Mouse (Mus musculus) testis, adult 2 months (tissue): ENCODE results near the gene Filip1.

ENCODE experiments used
- CTCF ChIP-seq: fragments of 200-500 bp; IDR thresholded peaks from 2 replicates; pipeline ENCODE4 v1.5.1; 2012; ENCODE audit warnings: low read depth, mild to moderate bottlenecking, inconsistent platforms, low read length, moderate library complexity; ENCODE audit not compliant: control insufficient read depth, insufficient read depth, insufficient replicate concordance
- POLR2A ChIP-seq: fragments of 200-500 bp; IDR thresholded peaks from 2 replicates; pipeline ENCODE4 v1.6.1; 2012; ENCODE audit warnings: low read depth, mild to moderate bottlenecking, inconsistent platforms, low read length, moderate library complexity; ENCODE audit not compliant: control insufficient read depth

- no peak for TF ChIP-seq POLR2A
- no peak for TF ChIP-seq CTCF
Observed at GRCm38 (mm10) chr9:79842028-79842427, 170.6 kb downstream of the Filip1 start.
